Mouse (Mus musculus) intestine, embryonic 15.5 days (tissue): ENCODE measurements around the gene Gns. TPM values are rescaled to one million over a fixed set of nuclear protein-coding genes. Genes with fewer than 3 reads are reported as not detected.

Source experiments
- ATAC-seq: fragments of 200-750 bp; cut with Nextera tagmentation; 2 replicates; pipeline ENCODE4 v1.8.0; 2017; ENCODE audit warnings: moderate TSS enrichment, moderate library complexity
- H3K27ac ChIP-seq: fragments of 300-500 bp; sonication (generic); 2 replicates; pipeline ENCODE4 v1.5.1; 2015; ENCODE audit warnings: mild to moderate bottlenecking, inconsistent platforms
- H3K27me3 ChIP-seq: fragments of 300-500 bp; sonication (generic); replicated peaks from 2 replicates; pipeline ENCODE4 v1.6.1; 2015; ENCODE audit warnings: inconsistent platforms
- H3K36me3 ChIP-seq: fragments of 300-500 bp; sonication (generic); 2 replicates; pipeline ENCODE4 v1.6.1; 2015; ENCODE audit warnings: inconsistent platforms
- H3K4me1 ChIP-seq: fragments of 300-500 bp; sonication (generic); replicated peaks from 2 replicates; pipeline ENCODE4 v1.6.1; 2015; ENCODE audit warnings: inconsistent platforms
- H3K4me2 ChIP-seq: fragments of 300-500 bp; sonication (generic); replicated peaks from 2 replicates; pipeline ENCODE4 v1.6.1; 2015; ENCODE audit warnings: mild to moderate bottlenecking, inconsistent platforms
- H3K4me3 ChIP-seq: fragments of 300-500 bp; sonication (generic); replicated peaks from 2 replicates; pipeline ENCODE4 v1.5.1; 2015; ENCODE audit warnings: inconsistent platforms
- H3K9ac ChIP-seq: fragments of 300-500 bp; sonication (generic); 2 replicates; pipeline ENCODE4 v1.6.1; 2015; ENCODE audit warnings: inconsistent platforms
- H3K9me3 ChIP-seq: fragments of 300-500 bp; sonication (generic); 2 replicates; pipeline ENCODE4 v1.6.1; 2016; ENCODE audit warnings: inconsistent platforms
- WGBS: fragments of 180-500 bp; shearing (Covaris S2); methylation state at CpG from one replicate; pipeline ENCODE4 v1.1.7; 2015; 5-methylcytosine and 5-hydroxymethylcytosine counted together
- polyA plus RNA-seq: library from polyadenylated mRNA; unstranded; fragments of >200 nt; fragmentation: Nextera tagmentation; extraction: Ambion mirVana; gene quantifications from 2 replicates; pipeline ENCODE4 v1.2.1, GENCODE M21; 2015

The Gns gene
- polyA plus RNA-seq, 1 experiment from 2014 or later = 41.4 TPM

DNA sequence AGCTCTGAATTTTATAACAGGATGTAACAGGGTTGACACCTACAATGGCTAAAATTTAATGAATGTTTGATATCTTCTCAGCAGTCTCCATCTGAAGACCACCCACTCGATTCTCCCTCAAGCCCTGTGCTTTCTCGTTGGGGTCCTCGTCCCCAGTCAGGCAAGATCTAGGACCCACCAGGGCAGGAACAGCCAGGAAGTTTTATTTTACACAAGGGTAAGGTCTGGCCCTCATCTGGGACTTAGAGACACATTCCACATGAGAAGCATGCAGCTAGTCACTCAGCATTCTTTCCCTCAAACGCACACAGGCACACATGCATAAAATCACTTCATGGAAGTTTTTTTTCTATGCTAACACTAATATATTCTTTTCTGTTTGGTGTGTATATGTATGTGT lies 71.8 kb downstream of the Gns start:
- H3K4me1 ChIP-seq = peaks cover 68% of the 10 kb centered on the region
- H3K4me2 ChIP-seq = no peak overlapping the region
- no peaks in the 10 kb centered on the region for H3K27me3 ChIP-seq
- 17% methylated on average over 4 of the region's 4 CpGs for WGBS
- peak overlapping the region; percentile 42 for H3K27ac ChIP-seq
- H3K4me3 ChIP-seq = no peak overlapping the region
- no peaks in the 10 kb centered on the region for H3K36me3 ChIP-seq
- no peaks in the 10 kb centered on the region for H3K9me3 ChIP-seq
- ATAC-seq = no peak
- H3K9ac ChIP-seq = no peak overlapping the region

DNA sequence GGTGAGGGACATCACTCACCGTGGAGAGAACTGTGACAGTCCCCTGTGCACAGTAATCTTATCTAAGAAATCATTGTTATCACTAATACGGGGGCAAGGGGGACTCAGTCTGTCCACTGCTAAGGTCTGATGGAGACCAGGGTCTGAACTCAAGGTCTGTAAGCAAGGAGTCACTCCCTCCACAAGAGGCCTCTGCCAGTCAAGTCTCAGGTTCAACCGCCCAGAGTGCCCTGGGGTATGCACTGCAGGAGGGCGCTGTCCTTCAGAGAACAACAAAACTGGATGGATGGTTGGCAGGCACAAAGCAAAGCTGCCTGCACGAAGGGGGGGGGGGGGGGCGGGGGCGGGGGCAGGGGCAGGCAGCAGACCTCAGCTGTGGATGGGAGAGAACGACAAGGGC lies 73.2 kb downstream of the Gns start:
- ATAC-seq = no peak
- no peak overlapping the region for H3K9ac ChIP-seq
- no peak overlapping the region for H3K4me3 ChIP-seq
- no peaks in the 10 kb centered on the region for H3K27me3 ChIP-seq
- no peak overlapping the region for H3K27ac ChIP-seq
- 60% methylated on average over 8 of the region's 8 CpGs for WGBS
- no peak overlapping the region for H3K4me2 ChIP-seq
- H3K4me1 ChIP-seq = peaks cover 58% of the 10 kb centered on the region
- no peaks in the 10 kb centered on the region for H3K9me3 ChIP-seq
- H3K36me3 ChIP-seq = no peaks in the 10 kb centered on the region

DNA sequence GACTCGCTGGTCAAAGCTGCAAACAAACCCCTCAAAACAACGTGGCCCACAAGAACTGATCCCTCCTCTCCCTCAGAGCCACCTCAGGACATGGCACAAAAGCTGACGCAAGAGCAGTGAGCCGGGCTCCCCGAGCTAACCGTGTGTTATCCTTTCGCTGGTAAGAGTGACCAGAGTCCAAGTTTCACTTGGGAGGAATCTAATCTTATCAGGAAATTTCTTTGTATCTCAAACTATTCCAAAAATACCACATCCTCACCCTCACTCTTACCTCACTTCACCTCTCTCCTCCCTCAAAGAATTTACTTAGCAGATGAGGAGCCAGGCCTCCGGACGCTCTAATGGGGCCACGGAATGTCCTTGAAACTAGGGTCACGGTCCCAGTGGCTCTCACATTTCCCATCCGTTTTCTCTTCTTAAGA lies 74.4 kb downstream of the Gns start:
- no peak for ATAC-seq
- Histone ChIP-seq H3K9ac (no peak overlapping the region), H3K4me3 (no peak overlapping the region), H3K27me3 (no peaks in the 10 kb centered on the region), H3K4me2 (no peak overlapping the region), H3K9me3 (no peaks in the 10 kb centered on the region), H3K4me1 (peaks cover 53% of the 10 kb centered on the region), H3K36me3 (no peaks in the 10 kb centered on the region), H3K27ac (no peak overlapping the region)
- WGBS = 68% methylated on average over 12 of the region's 12 CpGs

DNA sequence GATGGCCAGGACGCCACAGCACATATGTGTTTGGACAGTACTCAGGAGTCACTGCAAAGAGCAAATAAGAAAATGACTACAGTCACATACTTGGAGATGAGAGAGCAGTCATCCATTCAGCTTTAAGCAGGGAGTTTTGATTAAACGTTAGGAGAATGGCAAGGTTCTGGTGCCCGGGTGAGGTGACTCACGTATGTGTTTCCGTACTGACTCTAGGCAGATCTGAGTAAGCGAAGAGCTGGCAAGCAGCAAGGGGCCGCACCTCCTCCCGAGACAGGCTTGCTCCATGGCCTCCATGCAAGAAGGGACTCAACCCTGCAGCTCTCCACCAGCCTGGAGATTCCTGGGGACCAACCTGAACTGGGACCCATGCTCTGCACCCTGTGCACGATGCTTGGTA lies 78.9 kb downstream of the Gns start:
- WGBS = 84% methylated on average over 9 of the region's 9 CpGs
- no peak for ATAC-seq
- H3K4me2 ChIP-seq = no peak overlapping the region

DNA sequence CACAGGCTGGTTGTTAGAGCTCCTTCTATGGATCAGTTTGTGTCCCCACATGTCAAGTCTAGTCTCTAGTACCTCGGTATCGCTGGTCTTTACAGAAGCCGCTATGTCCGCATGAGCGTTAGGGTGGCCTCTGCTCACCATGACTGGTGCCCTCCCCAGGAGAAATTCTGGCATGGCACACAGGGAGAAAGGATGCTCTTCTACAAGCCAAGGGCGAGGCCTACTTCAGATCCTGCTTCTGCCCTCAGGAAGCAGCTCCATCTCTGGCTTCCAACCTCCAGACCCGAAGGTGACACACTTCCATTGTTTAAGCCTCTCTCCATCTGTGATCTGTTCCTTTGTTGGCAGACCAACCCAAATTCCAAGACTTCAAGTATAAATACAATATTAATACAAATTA lies 79.3 kb downstream of the Gns start:
- no peaks in the 10 kb centered on the region for H3K9me3 ChIP-seq
- no peak for ATAC-seq
- no peak overlapping the region for H3K27ac ChIP-seq
- WGBS = 88% methylated on average over 7 of the region's 7 CpGs
- no peaks in the 10 kb centered on the region for H3K27me3 ChIP-seq
- no peaks in the 10 kb centered on the region for H3K36me3 ChIP-seq
- peaks cover 27% of the 10 kb centered on the region for H3K4me1 ChIP-seq
- H3K4me2 ChIP-seq = no peak overlapping the region
- H3K4me3 ChIP-seq = no peak overlapping the region
- no peak overlapping the region for H3K9ac ChIP-seq

More for the DNA sequence above, 78.9 kb downstream of the Gns start:
- Histone ChIP-seq H3K36me3 (no peaks in the 10 kb centered on the region), H3K4me3 (no peak overlapping the region), H3K9me3 (no peaks in the 10 kb centered on the region), H3K27me3 (no peaks in the 10 kb centered on the region), H3K4me1 (peaks cover 30% of the 10 kb centered on the region), H3K27ac (no peak overlapping the region), H3K9ac (no peak overlapping the region)

DNA sequence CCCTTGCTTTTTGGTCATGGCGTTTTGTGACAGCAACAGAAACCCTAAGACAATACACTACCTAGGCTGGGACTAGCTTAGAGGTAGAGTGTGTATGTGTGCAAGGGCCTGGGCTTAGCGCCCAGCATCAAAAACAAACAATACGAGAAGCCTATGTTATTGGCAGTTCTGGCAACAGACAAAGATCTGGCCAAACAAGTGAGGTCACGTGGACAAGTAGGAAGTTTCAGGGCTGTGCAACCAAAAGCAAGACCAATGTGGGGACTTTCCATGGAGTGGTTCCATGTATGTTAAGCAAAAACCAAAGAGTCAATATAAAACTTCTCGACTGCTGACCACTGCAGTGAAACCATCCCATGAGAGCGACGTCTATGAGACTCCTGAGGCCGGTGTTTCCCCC lies 80.9 kb downstream of the Gns start:
- H3K4me3 ChIP-seq = no peak overlapping the region
- no peak overlapping the region for H3K9ac ChIP-seq
- WGBS = 83% methylated on average over 8 of the region's 8 CpGs
- peaks cover 15% of the 10 kb centered on the region for H3K4me1 ChIP-seq
- H3K36me3 ChIP-seq = no peaks in the 10 kb centered on the region
- no peak for ATAC-seq
- H3K4me2 ChIP-seq = no peak overlapping the region
- H3K9me3 ChIP-seq = no peaks in the 10 kb centered on the region
- H3K27me3 ChIP-seq = no peaks in the 10 kb centered on the region
- no peak overlapping the region for H3K27ac ChIP-seq

Other genes starting within 250 kb of the Gns start
- gene Tbc1d30, start 13.8 kb upstream of the Gns start, polyA plus RNA-seq = 3.5 and 4.5 TPM in 2 replicates
- gene Rassf3, start 111.3 kb downstream of the Gns start, polyA plus RNA-seq = 23.5 and 26.0 TPM in 2 replicates
- gene Tbk1, start 221.7 kb downstream of the Gns start, polyA plus RNA-seq = 32.9 and 35.1 TPM in 2 replicates